Mouse (Mus musculus): ENCODE measurements around the gene Gm10408. TPM values are rescaled to one million over a fixed set of nuclear protein-coding genes. Genes with fewer than 3 reads are reported as not detected.

Gene Gm10408
- not detected in 2 replicates for polyA plus RNA-seq (2015; fragmentation: Nextera tagmentation; extraction: Ambion mirVana)

DNA sequence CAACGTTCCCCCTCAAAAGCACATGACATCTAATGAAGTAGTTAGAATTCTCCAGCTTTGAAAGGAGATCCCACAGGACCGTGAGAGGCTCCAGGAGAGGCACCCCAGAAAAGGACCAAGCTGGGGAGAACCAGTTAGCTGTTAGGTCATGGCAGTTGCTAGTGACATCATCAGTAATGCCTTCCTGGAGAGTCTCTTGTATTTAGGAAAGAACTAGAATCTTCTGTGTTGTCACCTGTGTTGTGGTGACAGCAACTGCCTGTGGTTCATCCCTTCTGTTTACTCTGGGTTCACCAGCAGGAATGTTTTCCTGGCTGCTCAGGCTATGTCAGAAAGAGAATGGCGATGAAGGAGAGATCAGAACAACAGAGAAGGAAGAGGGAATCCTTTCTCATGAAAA, at the start of gene Gm10408:
Gene Gm10408 (plus strand): TSS at position 301 of the 400 bp plus-strand sequence.

DNA sequence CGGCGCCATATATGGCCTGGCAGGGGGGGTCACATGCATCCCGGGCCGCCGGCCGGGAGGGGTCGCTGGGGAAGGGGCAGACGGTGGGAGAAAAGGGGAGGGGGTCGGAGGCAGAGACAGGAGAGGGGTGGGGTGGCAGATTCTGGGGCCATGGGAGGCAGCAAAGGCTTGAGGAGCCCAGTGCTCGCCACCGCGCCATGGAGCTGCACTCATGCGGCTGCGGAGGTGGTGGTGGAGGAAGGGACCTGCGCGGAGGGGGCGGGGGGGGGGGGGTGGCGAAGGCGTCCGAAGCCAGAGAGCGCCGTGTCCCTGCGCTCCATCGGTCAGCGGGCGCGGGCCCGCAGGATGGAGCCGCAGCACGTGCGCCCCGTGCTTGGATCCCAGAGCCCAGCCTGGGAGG, 36.9 kb upstream of the Gm10408 start, which contains the start of gene Gm10409:
Gene Gm10409 (plus strand): TSS at position 301 of the 400 bp plus-strand sequence.

DNA sequence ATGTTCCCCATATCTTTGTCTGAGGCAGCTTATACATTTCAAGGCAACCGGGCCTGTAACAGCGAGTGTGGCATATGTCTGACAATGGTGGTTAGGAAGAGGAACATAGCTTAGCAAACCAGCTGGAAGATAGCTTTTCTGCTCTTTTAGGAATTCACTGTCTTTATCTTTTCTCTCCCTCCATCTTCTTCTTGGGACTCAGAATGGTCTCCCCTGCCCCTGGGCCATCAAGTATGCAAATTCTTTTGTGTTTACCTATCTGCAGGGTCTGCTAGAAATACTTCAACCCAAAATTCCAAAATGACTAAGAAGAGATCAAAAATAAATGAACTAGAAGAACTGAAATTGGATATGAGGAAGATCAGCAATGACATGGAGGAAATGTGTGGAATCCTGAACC, 21.4 kb upstream of the Gm10408 start, which contains the start of gene Gm3005:
Gene Gm3005 (plus strand): TSS at position 301 of the 400 bp plus-strand sequence.

Other genes starting within 250 kb of the Gm10408 start
- 0.93 and 1.2 TPM in 2 replicates for gene D830030K20Rik, start 240.9 kb upstream of the Gm10408 start, polyA plus RNA-seq (2015; fragmentation: Nextera tagmentation; extraction: Ambion mirVana)
- not detected in 2 replicates for gene Gm2956, start 116.8 kb upstream of the Gm10408 start, polyA plus RNA-seq (2015; fragmentation: Nextera tagmentation; extraction: Ambion mirVana)
- gene Gm10413, start 54.3 kb upstream of the Gm10408 start, polyA plus RNA-seq (2015; fragmentation: Nextera tagmentation; extraction: Ambion mirVana) = not detected in 2 replicates
- gene Gm10409, start 36.8 kb upstream of the Gm10408 start, polyA plus RNA-seq (2015; fragmentation: Nextera tagmentation; extraction: Ambion mirVana) = 0.13 and 0.15 TPM in 2 replicates
- 0.10 TPM in 1 of 2 replicates, not detected in the other for gene Gm3005, start 21.3 kb upstream of the Gm10408 start, polyA plus RNA-seq (2015; fragmentation: Nextera tagmentation; extraction: Ambion mirVana)
- gene Gm3012, start 185.1 kb downstream of the Gm10408 start, polyA plus RNA-seq (2015; fragmentation: Nextera tagmentation; extraction: Ambion mirVana) = not detected in 2 replicates
- gene Gm3020, start 202.7 kb downstream of the Gm10408 start, polyA plus RNA-seq (2015; fragmentation: Nextera tagmentation; extraction: Ambion mirVana) = 0.13 and 0.15 TPM in 2 replicates
- not detected in 2 replicates for gene Gm3043, start 239.4 kb downstream of the Gm10408 start, polyA plus RNA-seq (2015; fragmentation: Nextera tagmentation; extraction: Ambion mirVana)